Mouse (Mus musculus) thymus, postnatal 10 days (tissue): ENCODE data around the gene Aldh3a1.
"Not testable (repeated sequence)": the region's sequence is repeated elsewhere in the genome, so short reads cannot be mapped to it uniquely, and the experiment has no call there.

ENCODE experiments used
- DNase-seq, 2 experiments: peaks; one replicate each; pipeline ENCODE4 v3.0.0; 2021; ENCODE audit warnings: low spot score in 2 of 2

Aldh3a1 gene

DNA sequence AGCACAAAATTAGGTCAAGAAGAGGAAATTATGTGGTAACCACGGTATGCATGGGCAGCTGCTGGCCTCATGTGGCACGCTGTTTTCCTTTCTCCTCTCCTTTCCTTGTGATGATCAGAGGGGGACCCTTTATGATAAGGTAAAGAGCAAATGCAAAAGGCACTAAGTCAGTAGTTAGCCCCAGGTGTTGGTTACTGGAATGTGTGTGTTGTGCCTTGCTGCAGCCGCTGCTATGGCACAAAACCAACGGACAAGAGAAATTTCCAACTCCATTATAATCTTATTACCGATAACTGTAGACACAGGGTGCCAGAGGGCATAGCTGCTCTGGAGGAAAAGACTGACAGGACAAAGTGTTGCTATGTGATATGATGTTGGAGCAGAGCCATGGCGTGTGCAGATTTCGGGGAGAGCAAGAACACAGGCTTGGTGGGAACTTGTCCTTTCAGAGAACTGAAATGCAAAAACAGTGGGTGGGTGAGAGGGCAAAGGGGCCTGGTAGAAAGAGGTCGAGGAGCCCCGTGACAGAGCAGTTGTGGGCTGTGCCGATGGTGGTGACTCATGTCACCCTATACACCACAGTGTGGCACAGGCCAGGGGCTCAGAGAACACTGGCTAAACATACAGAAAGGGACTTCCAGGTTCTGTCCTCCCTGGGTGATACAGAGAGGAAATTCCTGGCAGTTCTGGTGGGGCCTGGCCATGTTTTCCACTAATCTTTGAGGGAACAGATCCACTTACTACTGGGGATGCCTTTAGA is at the start of gene Aldh3a1:
TSS of gene Aldh3a1 (plus strand) at position 51 of the 760 bp plus-strand sequence.
- no peak for DNase-seq

DNA sequence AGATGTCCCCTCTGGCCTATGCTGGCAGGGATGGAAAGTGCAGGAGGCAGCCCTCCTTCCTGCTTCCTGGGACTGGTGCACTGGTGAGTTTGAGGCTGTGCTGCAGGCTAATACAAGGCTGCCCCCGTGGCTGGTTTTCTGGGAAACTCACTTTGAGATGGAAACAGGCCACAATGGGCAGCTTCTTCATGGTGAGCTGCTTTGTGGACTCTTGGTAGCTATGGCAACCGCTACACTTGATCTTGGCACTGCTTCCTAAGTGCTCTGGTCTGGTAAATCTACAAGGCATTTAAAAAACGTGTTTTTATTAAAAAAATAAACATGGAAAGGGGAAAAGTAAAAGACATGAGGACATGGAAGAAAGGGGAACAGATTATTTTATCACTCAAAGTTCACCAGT is 49.2 kb upstream of the Aldh3a1 start:
- DNase-seq: no peak

DNA sequence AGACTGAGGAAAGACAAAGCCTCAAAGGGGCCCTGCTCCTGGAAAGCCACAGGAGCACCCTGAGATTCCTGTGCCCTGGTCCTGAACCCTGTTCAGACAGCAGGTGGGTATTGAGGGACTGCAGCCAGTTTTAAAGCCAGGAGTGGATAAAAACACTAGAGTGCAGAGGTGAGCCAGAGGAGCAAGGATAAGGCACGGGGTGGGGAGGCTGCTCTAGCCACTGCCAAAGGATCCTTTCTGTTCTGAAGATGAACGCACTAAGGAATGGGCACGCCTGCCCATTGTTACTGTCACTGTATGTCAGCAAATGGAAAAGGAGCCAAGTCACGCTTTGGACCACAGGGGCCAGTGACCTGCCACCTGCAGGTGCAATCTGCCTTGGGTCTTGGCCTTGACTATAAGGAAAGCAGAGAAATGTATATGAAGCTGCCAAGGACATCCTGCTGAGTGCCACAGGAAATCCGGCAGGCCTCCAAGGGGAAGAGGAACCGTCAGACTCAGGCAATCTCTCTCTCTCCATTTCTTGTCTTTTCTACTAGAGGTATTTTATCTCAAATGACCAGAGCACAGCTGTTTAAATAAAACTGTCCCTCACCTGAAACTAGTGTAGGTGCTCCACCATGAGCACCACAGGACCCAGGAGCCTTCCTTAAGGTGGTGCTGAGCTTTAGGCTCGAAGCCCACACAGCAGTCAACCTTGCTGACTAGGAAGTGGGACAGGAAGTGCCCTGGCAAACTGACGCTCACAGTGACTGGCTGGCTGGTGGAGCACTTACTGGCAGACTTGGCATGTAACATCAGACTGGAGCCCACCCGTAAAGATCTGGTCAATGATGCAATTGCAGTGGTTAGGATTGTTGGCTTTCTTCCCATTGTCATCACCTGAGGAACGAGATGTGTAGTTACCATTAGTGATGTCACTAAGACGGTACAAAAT is 47.3 kb upstream of the Aldh3a1 start:
- DNase-seq: peak in 1 of 2 experiments; percentile 45

DNA sequence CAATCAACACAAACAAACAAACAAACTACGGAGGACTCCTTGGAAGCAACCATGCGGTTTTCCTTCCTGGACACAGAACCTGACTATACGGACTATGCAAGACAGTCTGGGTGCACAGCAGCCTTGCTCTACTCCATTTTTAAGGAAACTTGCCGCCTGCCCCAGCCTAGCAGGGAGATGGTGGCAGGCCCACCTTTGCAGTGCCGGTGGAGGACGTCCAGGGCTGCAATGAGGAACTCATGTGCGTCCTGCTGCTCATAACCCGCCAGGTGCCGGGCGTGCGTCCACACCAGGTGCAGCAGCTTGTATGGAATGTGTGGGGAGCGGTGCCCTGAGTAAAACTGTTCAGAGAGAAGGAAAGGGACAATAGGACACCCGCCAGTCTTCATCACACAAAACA is 46.2 kb upstream of the Aldh3a1 start:
- no peak for DNase-seq

DNA sequence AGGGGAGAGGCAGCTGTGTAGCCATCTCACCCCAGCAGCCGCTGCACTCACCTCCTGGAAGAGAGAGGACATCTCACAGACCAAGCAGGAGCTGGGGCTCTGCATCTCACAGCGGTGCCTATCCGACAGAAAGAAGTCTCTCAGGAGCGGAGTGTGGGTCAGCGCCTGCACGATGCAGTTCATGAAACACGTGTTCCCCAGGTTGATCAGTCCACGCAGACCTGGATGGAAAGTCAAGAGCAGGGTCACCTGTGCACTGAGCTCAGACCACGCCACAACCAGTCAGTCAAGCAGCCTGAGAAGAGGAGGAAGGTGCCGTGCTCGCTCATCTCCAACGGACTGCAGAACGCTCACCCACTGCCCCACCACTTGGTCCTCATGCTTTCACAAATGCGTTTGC is 44.6 kb upstream of the Aldh3a1 start:
- no peak for DNase-seq

DNA sequence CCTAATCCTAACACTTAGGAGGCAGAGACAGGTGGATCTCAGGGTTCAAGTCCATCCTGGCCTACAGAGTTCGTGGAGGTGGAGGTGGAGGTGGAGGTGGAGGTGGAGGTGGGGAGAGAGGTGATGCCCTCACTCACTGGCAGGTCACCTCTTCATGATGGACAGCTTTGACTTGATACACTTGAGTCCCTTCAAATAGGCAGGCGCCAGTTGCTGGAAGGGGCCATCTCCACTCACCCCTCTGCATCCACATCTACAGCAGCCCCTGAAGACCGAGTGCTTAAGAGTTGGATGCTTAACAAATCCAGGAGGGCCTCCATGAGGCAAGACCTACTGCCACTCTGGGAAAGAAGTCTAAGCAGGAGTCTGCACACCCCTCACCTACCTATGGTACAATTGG is 44.0 kb upstream of the Aldh3a1 start:
- no peak for DNase-seq

DNA sequence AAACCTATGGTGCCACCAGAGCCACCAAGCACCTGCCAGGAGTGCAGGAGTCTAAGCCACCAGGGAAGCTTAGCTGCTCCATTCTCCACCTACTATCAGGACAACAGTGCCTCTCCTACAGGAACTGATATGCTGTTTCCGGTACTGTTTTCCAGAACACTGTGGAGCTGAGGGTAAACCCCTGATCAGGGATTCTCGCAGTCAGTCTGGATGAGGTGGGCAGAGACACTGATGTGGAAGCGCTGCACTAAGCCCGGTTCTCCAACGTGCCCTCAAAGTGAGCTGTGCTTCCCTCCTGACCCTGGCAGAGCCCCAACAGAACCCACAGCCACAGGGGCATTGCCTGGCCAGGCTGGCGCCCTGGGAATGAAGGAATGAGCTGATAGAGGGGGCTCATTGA is 43.0 kb upstream of the Aldh3a1 start:
- no peak for DNase-seq

DNA sequence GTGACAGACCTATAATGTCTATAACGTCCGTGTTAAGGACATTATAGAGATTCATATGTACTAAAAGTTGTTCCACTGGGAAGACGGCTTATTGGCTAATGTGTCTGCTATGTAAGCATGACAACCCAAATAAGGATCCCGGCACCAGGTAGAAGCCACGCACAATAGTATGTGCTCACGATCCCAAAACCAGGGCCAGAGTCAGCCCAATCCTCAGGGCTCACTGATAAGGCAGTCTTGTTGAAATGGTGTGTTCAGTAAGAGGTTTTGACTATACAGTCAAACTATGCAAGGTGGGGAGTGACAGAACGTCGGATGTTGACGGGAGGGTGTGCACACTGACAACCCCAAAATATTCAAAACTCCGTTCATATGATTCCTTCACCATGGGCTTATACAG is 42.5 kb upstream of the Aldh3a1 start:
- no peak for DNase-seq

DNA sequence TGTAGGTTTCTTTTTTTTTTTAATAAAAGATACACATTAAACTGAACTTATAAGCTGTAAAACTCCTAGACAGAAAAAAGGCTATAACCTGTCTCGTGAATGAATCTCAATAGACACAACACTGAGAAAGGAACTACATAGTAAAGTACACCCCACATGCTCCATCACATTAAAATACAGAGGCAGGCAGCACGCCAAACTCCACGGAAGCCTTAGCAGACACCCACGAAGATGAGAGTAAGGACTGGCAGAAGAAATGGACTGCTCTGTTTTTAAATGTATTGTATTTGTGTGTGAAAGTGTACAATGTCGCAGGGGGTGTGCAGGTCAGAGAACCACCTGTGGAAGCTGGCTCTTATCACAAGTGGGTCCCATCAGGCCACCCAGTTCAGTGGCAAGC is 37.2 kb upstream of the Aldh3a1 start:
- DNase-seq: no peak

DNA sequence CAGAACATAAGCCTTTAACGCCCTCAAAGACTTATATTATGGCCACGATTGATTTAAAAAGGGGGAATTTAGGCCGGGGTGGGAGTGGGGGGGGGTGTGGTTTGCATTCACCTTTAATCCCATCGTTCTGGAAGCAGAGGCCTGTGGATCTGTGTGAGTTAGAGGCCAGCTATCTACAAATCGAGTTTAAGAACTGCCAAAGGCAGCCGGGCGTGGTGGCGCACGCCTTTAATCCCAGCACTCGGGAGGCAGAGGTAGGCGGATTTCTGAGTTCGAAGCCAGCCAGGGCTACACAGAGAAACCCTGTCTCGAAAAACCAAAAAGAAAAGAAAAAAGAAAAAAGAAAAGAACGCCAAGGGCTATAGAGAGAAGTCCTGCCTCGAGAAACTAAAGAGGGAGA is 33.9 kb upstream of the Aldh3a1 start:
- DNase-seq: not testable (repeated sequence)

DNA sequence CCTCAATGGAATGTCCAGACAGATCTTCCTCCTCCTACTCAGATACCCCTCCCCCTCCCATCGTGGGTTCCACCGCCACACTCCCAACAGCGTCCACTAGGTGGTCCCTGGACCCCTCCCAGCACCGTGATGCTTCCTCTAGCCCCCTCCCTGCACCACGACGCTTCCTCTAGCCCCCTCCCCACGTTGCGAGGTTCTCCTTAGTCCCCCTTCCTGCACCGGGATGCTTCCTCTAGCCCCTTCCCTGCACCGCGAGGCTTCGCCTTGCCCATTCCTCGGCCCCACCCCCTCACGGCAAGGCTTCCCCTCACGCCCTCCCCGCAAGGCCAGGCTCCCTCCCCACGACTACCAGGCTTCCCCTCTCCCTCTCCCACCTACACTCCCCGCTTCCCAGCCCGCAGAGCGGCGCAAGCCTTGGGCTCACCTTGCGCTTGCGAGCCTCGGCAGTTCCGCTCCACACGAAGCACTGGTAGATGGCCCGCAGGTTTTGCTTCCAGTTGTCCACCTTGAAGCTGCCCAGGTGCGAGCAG is 33.0 kb upstream of the Aldh3a1 start:
- DNase-seq: peak; percentile 70 to 73

DNA sequence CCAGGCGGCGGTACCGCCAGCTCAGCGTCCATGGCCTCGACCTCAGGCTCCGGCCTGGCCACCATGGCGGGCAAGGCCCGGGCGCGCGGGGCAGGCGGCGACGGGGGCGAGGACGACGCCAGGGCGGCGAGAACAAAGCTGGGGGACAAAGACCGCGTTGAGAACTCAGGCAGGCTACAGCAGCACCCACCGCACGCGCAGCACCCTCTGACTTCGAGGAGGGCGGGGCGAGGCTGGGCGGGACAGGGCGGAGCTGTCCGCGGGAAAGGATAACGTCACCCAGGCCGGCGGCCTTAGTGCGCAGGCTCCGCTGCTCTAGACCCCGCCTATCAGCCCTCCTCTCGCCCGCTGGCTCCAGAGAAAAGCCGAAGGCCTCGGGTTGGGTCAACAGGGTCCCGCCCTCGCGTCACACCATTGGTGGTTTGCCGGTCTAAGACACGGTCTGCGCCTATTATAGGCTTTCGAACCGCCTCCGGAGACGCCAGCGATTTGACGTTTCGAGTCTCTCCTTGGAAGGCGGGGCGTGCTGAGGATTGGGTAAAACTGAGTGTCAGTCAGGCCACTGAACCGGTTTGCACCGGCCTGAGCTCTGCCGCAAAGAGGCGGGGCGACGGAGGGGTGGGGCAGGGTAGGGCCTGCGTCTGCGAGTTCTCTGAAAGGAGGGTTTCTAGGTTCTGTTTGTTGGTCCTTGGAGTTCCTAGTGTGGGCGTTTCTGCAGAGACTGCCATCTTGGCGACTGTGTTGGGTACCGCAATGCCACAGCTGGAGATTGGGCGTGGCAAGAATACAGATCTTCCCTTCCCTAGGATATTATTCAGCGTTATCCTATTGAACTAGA is 32.3 kb upstream of the Aldh3a1 start, which contains the start of gene Usp22:
TSS of gene Usp22 (minus strand) at position 235 of the 838 bp plus-strand sequence.
- peak; percentile 98 to 100 for DNase-seq

DNA sequence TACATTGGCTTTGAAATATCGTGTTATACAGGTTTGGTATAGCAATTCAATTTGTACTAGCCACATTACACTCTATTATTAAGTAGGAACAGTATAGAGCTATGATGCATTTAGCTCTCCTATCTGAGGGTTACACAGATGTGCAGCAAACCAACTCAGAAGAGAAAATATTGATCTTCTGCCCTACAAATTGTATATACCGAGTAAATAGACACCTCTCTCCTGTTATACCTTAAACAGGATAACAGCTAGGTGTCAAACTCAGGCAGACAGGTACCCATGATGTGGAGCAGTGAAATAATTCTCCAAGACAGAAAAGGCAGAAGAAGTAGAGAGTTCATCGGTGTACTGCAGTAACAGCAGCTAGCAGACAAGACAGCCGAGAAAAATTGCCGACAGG is 31.6 kb upstream of the Aldh3a1 start:
- no peak for DNase-seq

DNA sequence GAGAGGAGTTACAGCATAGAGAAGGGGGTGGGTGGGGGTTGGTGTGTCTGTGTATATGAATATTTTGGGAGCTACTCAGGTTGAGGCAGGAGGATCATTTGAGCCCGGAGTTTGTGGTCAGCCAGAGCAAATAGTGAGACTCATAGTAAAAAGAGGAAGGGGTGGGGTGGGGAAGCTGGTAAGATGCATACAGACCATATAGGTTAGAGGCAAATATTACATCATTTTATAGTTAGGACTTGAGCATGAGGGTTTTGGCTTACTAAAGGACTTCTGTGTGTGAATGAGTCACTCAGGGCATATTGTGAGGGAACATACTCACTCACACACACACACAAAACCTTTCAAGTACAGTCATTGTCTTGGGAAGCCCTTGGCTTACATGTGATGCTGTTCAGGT is 31.0 kb upstream of the Aldh3a1 start:
- DNase-seq: no peak

DNA sequence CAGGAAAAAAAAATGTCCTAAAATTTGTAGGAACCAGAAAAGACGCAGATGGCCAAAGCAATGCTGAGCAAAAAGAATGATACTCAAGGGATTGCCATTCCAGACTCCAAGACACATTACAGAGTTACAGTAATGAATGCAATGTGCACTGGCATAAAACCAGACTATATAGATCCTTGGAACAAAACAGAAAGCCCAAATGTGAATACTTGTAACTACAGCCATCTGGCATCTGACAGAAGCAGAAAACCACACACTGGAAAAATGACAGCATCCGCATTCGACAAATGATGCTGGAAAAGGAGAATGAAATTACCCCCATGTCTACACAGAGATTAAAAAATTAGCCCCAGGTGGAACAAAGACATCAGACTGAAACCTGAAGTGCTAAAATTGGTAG is 27.0 kb upstream of the Aldh3a1 start:
- no peak for DNase-seq

DNA sequence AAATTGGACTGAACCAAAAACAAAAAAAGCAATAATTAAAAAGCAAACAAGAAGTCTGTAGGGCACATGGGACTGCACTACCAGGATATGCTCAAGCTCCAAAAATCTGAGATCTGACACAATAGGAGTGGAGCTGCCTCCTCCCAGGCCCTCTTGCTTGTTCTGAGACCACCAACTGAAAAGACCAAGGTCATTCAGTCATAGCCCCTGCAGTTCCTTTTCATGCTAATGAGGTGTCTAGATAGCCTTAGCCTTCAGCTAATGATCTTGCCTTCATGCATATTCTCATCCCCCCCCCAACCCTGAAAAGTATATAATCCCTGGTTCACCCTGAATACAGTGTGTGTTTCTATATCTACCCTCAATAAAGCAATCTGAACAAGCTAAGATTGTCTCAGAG is 25.7 kb upstream of the Aldh3a1 start:
- DNase-seq: no peak

DNA sequence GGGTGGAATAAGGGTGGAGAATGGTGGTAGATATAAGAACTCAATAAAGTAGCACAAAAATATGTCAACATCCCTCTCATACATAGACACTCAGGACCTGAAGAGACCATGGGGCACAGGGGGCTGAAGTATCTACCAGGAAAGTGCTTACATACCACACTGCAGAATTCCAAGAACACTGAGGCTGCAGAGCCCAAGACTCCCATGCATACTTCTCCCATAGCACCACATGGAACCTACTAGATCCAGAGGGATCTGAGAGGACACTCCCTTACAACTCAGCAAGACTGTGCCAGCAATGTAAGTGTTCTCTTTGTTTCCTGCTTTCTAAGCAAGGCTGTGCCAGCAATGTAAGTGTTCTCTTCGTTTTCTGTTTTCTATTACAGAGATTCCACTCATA is 23.5 kb upstream of the Aldh3a1 start:
- no peak for DNase-seq

DNA sequence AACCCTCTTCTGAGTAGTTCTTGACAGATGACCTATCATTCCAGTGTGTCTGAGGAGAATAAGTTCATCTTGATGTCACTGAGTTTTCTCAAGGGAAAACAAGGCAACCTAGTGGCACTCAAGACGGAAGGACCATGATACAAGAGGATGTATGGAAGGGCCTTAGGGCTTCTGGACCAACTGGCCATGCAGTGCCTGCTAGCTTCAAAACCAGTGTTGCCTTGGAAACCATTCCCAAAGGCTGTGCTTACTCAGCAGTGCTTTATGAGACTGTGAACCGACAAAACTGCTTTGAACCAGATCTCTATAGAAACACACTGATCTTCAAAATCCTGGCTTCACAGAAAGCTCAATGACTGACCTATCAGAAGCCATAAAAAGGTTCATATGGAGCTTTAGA is 16.6 kb upstream of the Aldh3a1 start:
- DNase-seq: no peak

DNA sequence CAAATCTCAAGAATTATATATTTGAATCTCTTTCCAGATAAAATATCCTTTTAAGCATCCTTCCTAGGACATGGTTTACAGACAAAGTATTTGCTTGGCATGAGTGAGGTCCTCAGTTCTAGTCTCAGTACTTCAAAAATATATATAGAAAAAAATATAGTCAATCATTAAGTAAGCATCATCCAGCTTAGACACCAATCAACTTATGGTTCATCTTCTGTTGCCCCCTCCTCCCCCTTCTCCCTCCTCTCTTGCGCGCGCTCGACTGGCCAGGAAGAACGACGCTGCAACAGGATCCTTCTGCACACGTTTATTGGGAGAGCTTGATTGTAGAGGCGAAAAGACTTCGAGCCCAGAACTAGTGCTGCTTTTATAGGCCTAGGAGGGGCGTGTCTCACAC is 15.2 kb upstream of the Aldh3a1 start:
- not testable (repeated sequence) for DNase-seq

DNA sequence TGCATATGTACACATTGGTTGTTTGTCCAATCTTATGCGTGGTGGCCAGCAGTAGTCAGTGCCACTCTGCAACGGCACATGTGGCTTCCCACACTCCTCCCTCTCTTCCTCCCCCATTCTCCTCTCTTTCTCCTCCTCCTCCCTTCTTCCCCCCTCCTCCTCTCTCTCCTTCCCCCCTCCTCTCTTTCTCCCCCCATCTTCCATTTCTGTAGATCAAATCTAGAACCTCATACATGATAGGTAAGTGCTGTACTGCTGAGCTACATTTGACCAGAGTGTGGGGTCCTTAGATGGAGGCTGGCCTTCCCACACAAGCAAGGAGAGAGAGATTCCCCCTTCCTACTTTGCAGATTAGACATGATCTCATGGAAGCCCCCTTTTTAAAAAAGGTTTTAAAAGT is 14.6 kb upstream of the Aldh3a1 start:
- no peak for DNase-seq

DNA sequence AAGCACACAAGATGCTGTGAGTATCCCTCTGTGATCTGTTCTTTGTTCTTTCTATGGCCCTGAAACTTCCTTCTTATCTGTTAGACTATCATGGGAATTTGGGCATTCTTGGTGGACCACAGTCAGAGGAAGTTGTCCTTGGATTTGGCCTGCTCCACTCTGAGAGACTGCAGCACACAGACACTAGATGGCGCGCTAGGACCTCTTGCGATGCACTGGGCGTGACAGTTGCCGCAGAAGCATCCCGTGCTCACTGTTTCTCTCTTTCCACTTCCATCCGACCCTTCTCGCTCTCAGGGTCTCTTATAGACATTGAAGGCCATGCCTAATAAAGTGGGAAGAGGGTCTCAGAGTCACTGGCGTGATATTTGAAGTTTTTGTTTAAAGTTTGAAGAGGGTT is 13.9 kb upstream of the Aldh3a1 start:
- DNase-seq: peak; percentile 33 to 82
